Mouse (Mus musculus) ES-Bruce4 (cell line): Measurements from ENCODE around the gene Zfp52.

Source experiments
- EP300 ChIP-seq: IDR thresholded peaks from 2 replicates; pipeline ENCODE4 v1.6.1; 2011; ENCODE audit warnings: low read depth, low read length; ENCODE audit not compliant: insufficient read depth
- POLR2A ChIP-seq: IDR thresholded peaks from one replicate; pipeline ENCODE4 v1.8.1; 2011; ENCODE audit warnings: low read length; ENCODE audit not compliant: insufficient read depth

- TF ChIP-seq POLR2A = no peak
- no peak for TF ChIP-seq EP300
Observed at GRCm38 (mm10) chr17:21515403-21516105, 19.8 kb upstream of the Zfp52 start.
